Mouse (Mus musculus): ENCODE results near the gene Gm17662.

DNA sequence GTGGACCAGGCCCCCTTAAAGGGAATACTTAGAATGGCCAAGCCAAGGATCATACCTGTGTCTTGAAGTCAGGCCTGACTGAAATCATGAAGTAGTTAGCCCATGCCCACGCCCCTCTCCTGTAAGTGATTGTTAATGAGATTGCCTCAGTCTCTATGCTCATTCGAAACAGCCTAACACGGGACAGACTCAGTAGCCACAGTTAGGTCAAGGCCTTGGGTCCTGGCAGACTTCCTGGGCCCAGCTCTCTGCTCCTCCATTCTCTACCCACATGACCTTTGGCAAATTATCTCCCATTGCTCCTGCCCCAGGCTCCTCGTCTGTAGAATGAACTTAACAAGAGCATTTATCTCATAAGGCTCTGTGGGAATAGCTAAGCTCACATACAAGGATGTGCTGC is 38.1 kb upstream of the Gm17662 start:
- no peak for TF ChIP-seq CTCF (IDR thresholded peaks at IDR 0.05; ENCODE audit: control insufficient read depth, insufficient read depth, insufficient read length)
- no peak for TF ChIP-seq MAX (IDR thresholded peaks at IDR 0.05)
- TF ChIP-seq CEBPB (IDR thresholded peaks at IDR 0.05; ENCODE audit: low read depth) = no peak
